Comparison of ENCODE assay signal across 11 mouse cellular contexts in the genomic region with DNA sequence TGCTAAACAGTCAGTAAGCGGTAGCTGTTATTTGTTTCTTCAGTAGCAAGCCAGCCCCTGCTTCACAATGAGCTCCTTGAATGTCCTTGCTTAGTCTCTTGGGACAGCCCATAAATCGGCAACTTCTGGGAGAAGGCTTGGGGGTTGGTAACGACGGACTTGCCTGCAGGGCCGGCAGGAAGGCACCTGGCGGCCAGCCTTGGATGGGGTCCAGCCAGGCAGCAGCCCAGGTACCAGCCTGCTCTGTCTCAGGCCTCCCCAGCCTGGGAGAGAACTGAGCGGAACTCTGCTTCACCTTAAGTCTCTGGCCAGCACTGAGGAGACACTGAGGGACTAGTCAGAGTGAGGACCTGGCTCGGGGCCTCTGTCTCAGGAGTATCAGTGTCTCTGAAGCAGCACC. TPM values are rescaled to one million over a fixed set of nuclear protein-coding genes. Genes with fewer than 3 reads are reported as not detected.
DNase-seq lines count a peak whose midpoint lies in the region; ATAC-seq and TF ChIP-seq lines count a peak whose summit lies in the region.
"Had no signal": no experiment of that assay in that cellular context is flagged by ENCODE, and none has a peak within 500 bp of the region (broad histone marks: within the 10 kb centered on the region; RNA-seq: fewer than 3 reads in every experiment).

No protein-coding gene starts in this region.

- H3K4me2 ChIP-seq in embryonic facial prominence, embryonic 12.5 days (replicated peaks): no peak overlapping the region
- H3K4me2 ChIP-seq in kidney, postnatal 0 days (ENCODE audit: low read length): no peak overlapping the region

- no peak for ATAC-seq in embryonic facial prominence, embryonic 12.5 days (ENCODE audit: insufficient number of reproducible peaks, insufficient read depth, low FRiP score, low TSS enrichment)
- ATAC-seq in kidney, postnatal 0 days (replicated peaks; ENCODE audit: low FRiP score, low read depth): no peak
- no peak for ATAC-seq in CD4-positive, CD25-positive, alpha-beta regulatory T cell, adult 4 months
- ATAC-seq: forebrain, embryonic 16.5 days had no signal

- 33% methylated on average over 8 of the region's 8 CpGs for WGBS in embryonic facial prominence, embryonic 12.5 days
- WGBS in embryonic facial prominence, embryonic 10.5 days: 39% methylated on average over 8 of the region's 8 CpGs
- 27% methylated on average over 8 of the region's 8 CpGs for WGBS in kidney, postnatal 0 days

- peaks cover 35% of the 10 kb centered on the region for H3K27me3 ChIP-seq in embryonic facial prominence, embryonic 12.5 days
- H3K27me3 ChIP-seq in embryonic facial prominence, embryonic 10.5 days (replicated peaks; ENCODE audit: low read depth, poor library complexity, severe bottlenecking): peaks cover 80% of the 10 kb centered on the region
- H3K27me3 ChIP-seq in kidney, postnatal 0 days (ENCODE audit: insufficient read depth, low read length): no peaks in the 10 kb centered on the region

- no peak for TF ChIP-seq CTCF in kidney, postnatal 0 days (IDR thresholded peaks at IDR 0.05; ENCODE audit: low read depth)

- 0 out of 2 replicates have a peak overlapping the region, but pooled peaks have one; percentile 26 for H3K27ac ChIP-seq in embryonic facial prominence, embryonic 12.5 days
- H3K27ac ChIP-seq in embryonic facial prominence, embryonic 10.5 days (replicated peaks): no peak overlapping the region; the same call in 1 of the 2 replicates
- peak overlapping the region; percentile 28; the same call in 1 of the 2 replicates for H3K27ac ChIP-seq in kidney, postnatal 0 days

- no peaks in the 10 kb centered on the region for H3K36me3 ChIP-seq in embryonic facial prominence, embryonic 12.5 days
- H3K36me3 ChIP-seq in embryonic facial prominence, embryonic 10.5 days (replicated peaks): no peaks in the 10 kb centered on the region
- 0 out of 2 replicates have a peak, but pooled peaks cover 4% of the 10 kb centered on the region for H3K36me3 ChIP-seq in kidney, postnatal 0 days (ENCODE audit: insufficient read depth, low read length)

- intact Hi-C loops in heart, postnatal 36 days (cut with DNase I): no loop called here

- H3K9ac ChIP-seq in embryonic facial prominence, embryonic 12.5 days: no peak overlapping the region
- H3K9ac ChIP-seq in kidney, postnatal 0 days (ENCODE audit: low read depth, low read length): no peak overlapping the region

- no peaks in the 10 kb centered on the region for H3K9me3 ChIP-seq in embryonic facial prominence, embryonic 12.5 days
- no peaks in the 10 kb centered on the region for H3K9me3 ChIP-seq in embryonic facial prominence, embryonic 10.5 days
- no peaks in the 10 kb centered on the region for H3K9me3 ChIP-seq in kidney, postnatal 0 days (replicated peaks; ENCODE audit: low read length)

- no peak for DNase-seq in embryonic facial prominence, embryonic 10.5 days (ENCODE audit: low spot score)
- DNase-seq in ovary, postnatal 36 days (ENCODE audit: low spot score): peak; percentile 37
- no peak for DNase-seq in ovary, postnatal 10 days (ENCODE audit: low spot score)
- DNase-seq in kidney, postnatal 0 days (ENCODE audit: low spot score): no peak
- DNase-seq in heart, postnatal 36 days: no peak
- no peak for DNase-seq in urinary bladder, adult 18-20 months (ENCODE audit: low spot score in 2 of 2)
- DNase-seq: heart, postnatal 10 days; lung, postnatal 10 days had no signal

- H3K4me3 ChIP-seq in embryonic facial prominence, embryonic 12.5 days: no peak overlapping the region
- no peak overlapping the region for H3K4me3 ChIP-seq in embryonic facial prominence, embryonic 10.5 days
- no peak overlapping the region for H3K4me3 ChIP-seq in kidney, postnatal 0 days (replicated peaks; ENCODE audit: low read depth, low read length)

- H3K4me1 ChIP-seq in embryonic facial prominence, embryonic 12.5 days: peaks cover 49% of the 10 kb centered on the region
- H3K4me1 ChIP-seq in embryonic facial prominence, embryonic 10.5 days: peaks cover 61% of the 10 kb centered on the region
- peaks cover 45% of the 10 kb centered on the region for H3K4me1 ChIP-seq in kidney, postnatal 0 days (replicated peaks; ENCODE audit: insufficient read depth, low read length)

RNA-seq across cellular contexts. Expression of a gene that starts 8.0 kb away (rescaled TPM):
- 34.6 and 35.4 TPM in 2 replicates for polyA plus RNA-seq in embryonic facial prominence, embryonic 12.5 days (2016; fragmentation: Nextera tagmentation; extraction: Ambion mirVana)
- 39.2 and 42.5 TPM in 2 replicates for polyA plus RNA-seq in embryonic facial prominence, embryonic 10.5 days (2016; fragmentation: Nextera tagmentation; extraction: Ambion mirVana)
- 163 and 172 TPM in 2 replicates for polyA plus RNA-seq in kidney, postnatal 0 days (2015; fragmentation: Nextera tagmentation; extraction: Ambion mirVana)
- 100 to 1,000 TPM; 162 to 222 TPM for polyA plus RNA-seq in CD4-positive, CD25-positive, alpha-beta regulatory T cell, adult 4 months (2017; shearing (Covaris generic))
- 10 to 100 TPM in 1 of 2 experiments, 1 to 10 TPM in 1; 9.9 to 10.5 TPM for total RNA-seq in heart, postnatal 36 days (2021)

RNA-seq across cellular contexts. Expression of a gene that starts 16.2 kb away (rescaled TPM):
- polyA plus RNA-seq in embryonic facial prominence, embryonic 12.5 days (2016; fragmentation: Nextera tagmentation; extraction: Ambion mirVana): 10.1 and 13.4 TPM in 2 replicates
- polyA plus RNA-seq in embryonic facial prominence, embryonic 10.5 days (2016; fragmentation: Nextera tagmentation; extraction: Ambion mirVana): 10.1 and 10.3 TPM in 2 replicates
- polyA plus RNA-seq in kidney, postnatal 0 days (2015; fragmentation: Nextera tagmentation; extraction: Ambion mirVana): 12.0 and 12.6 TPM in 2 replicates
- 10 to 100 TPM in 1 of 2 experiments, 1 to 10 TPM in 1; 8.1 to 14.2 TPM for polyA plus RNA-seq in CD4-positive, CD25-positive, alpha-beta regulatory T cell, adult 4 months (2017; shearing (Covaris generic))
- total RNA-seq in heart, postnatal 36 days (2021): 10 to 100 TPM; 10.4 to 12.5 TPM

RNA-seq across cellular contexts. Expression of a gene that starts 16.5 kb away (rescaled TPM):
- polyA plus RNA-seq in embryonic facial prominence, embryonic 12.5 days (2016; fragmentation: Nextera tagmentation; extraction: Ambion mirVana): 21.8 and 23.7 TPM in 2 replicates
- 18.2 and 18.4 TPM in 2 replicates for polyA plus RNA-seq in embryonic facial prominence, embryonic 10.5 days (2016; fragmentation: Nextera tagmentation; extraction: Ambion mirVana)
- polyA plus RNA-seq in kidney, postnatal 0 days (2015; fragmentation: Nextera tagmentation; extraction: Ambion mirVana): 26.8 TPM in 2 replicates
- polyA plus RNA-seq in CD4-positive, CD25-positive, alpha-beta regulatory T cell, adult 4 months (2017; shearing (Covaris generic)): 10 to 100 TPM; 12.1 to 18.1 TPM
- total RNA-seq in heart, postnatal 36 days (2021): 10 to 100 TPM; 19.8 to 28.0 TPM

RNA-seq across cellular contexts. Expression of a gene that starts 37.3 kb away (rescaled TPM):
- 0.28 TPM in 1 of 2 replicates, not detected in the other for polyA plus RNA-seq in embryonic facial prominence, embryonic 12.5 days (2016; fragmentation: Nextera tagmentation; extraction: Ambion mirVana)
- 0.19 TPM in 1 of 2 replicates, not detected in the other for polyA plus RNA-seq in embryonic facial prominence, embryonic 10.5 days (2016; fragmentation: Nextera tagmentation; extraction: Ambion mirVana)
- 0.33 TPM in 2 replicates for polyA plus RNA-seq in kidney, postnatal 0 days (2015; fragmentation: Nextera tagmentation; extraction: Ambion mirVana)
- polyA plus RNA-seq in CD4-positive, CD25-positive, alpha-beta regulatory T cell, adult 4 months (2017; shearing (Covaris generic)): 1 to 10 TPM in 1 of 2 experiments, under 1 TPM in 1; 0.51 to 1.0 TPM
- total RNA-seq in heart, postnatal 36 days (2021): under 1 TPM; 0.08 to 0.33 TPM
